Mouse (Mus musculus) left cerebral cortex, adult 18-20 months (tissue): ENCODE results near the gene Hoxa11. TPM values are rescaled to one million over a fixed set of nuclear protein-coding genes. Genes with fewer than 3 reads are reported as not detected.

Experiments
- microRNA-seq, 2 experiments: library from miRNA; unstranded; fragments of <30 nt; microRNA quantifications; one replicate each; pipeline ENCODE4 v1.2.0; 2021
- total RNA-seq, 2 experiments: library from RNA; stranded (reverse); gene quantifications; 2 replicates each; pipeline ENCODE4 v1.2.3; 2021

Hoxa11 gene
- total RNA-seq, 2 experiments from 2014 or later = not detected

Small RNAs within 50 kb of the gene (microRNA-seq; reads per million reads assigned to microRNA genes)
- gene Mir196b = 1.1 to 1.2 reads per million in 2 experiments

Other genes with a start within 250 kb of the Hoxa11 start
- gene Skap2, start 233.3 kb downstream of the Hoxa11 start, total RNA-seq = 10 to 100 TPM; 15.9 to 16.5 TPM
- gene Hoxa1, start 87.5 kb downstream of the Hoxa11 start, total RNA-seq = not detected
- not detected for gene Hoxa2, start 81.0 kb downstream of the Hoxa11 start, total RNA-seq
- not detected for gene 5730596B20Rik, start 68.3 kb downstream of the Hoxa11 start, total RNA-seq
- not detected for gene Hoxa4, start 54.1 kb downstream of the Hoxa11 start, total RNA-seq
- not detected for gene Hoxa5, start 41.2 kb downstream of the Hoxa11 start, total RNA-seq
- gene Hoxa6, start 37.1 kb downstream of the Hoxa11 start, total RNA-seq = not detected
- not detected for gene Hoxa3, start 32.5 kb downstream of the Hoxa11 start, total RNA-seq
- gene Gm28308, start 32.5 kb downstream of the Hoxa11 start, total RNA-seq = not detected
- gene Hoxa7, start 24.0 kb downstream of the Hoxa11 start, total RNA-seq = not detected
- not detected for gene Hoxa9, start 14.7 kb downstream of the Hoxa11 start, total RNA-seq
- gene Hoxa10, start 5.0 kb downstream of the Hoxa11 start, total RNA-seq = not detected
- not detected for gene Hoxa13, start 15.1 kb upstream of the Hoxa11 start, total RNA-seq
- not detected for gene Evx1, start 67.7 kb upstream of the Hoxa11 start, total RNA-seq